Mouse (Mus musculus): ENCODE results near the gene Nexmif. TPM values are rescaled to one million over a fixed set of nuclear protein-coding genes. Genes with fewer than 3 reads are reported as not detected.
"Not testable (repeated sequence)": the region's sequence is repeated elsewhere in the genome, so short reads cannot be mapped to it uniquely, and the experiment has no call there.

Gene Nexmif
- 9.3 and 10.4 TPM in 2 replicates for polyA plus RNA-seq (2015; fragmentation: Nextera tagmentation; extraction: Ambion mirVana)

- Histone ChIP-seq H3K4me3 (peak within 1 kb of the TSS; percentile 61), H3K36me3 (no peaks in the 10 kb centered on the region), H3K9ac (peak within 1 kb of the TSS; percentile 85), H3K27me3 (peaks cover 49% of the 10 kb centered on the region), H3K4me2 (peak within 1 kb of the TSS; percentile 57), H3K9me3 (no peaks in the 10 kb centered on the region), H3K4me1 (replicated peaks) (peaks cover 5% of the 10 kb centered on the region; the same call in 1 of the 2 replicates), H3K27ac (replicated peaks) (peak within 1 kb of the TSS; percentile 96)
- 23% methylated on average over 55 of the region's 70 CpGs for WGBS
- ATAC-seq (ENCODE audit: low read depth) = peak; percentile 87
Observed at GRCm38 (mm10) chrX:104200736-104201591, at the start of gene Nexmif. Gene Nexmif, minus strand, starts transcription at chrX:104201185.

GRCm38 (mm10) chrX:104208701-104209100 is 7.7 kb upstream of the Nexmif start:
- Histone ChIP-seq H3K9me3 (no peaks in the 10 kb centered on the region), H3K27me3 (peaks cover 37% of the 10 kb centered on the region), H3K27ac (replicated peaks) (no peak overlapping the region), H3K4me1 (replicated peaks) (no peaks in the 10 kb centered on the region), H3K4me3 (no peak overlapping the region), H3K36me3 (no peaks in the 10 kb centered on the region), H3K9ac (no peak overlapping the region), H3K4me2 (no peak overlapping the region)
- no peak for ATAC-seq (ENCODE audit: low read depth)
- WGBS = 80% methylated on average over 2 of the region's 2 CpGs

GRCm38 (mm10) chrX:104201592-104202139 is 681 bp upstream of the Nexmif start:
- Histone ChIP-seq H3K4me2 (peak overlapping the region; percentile 57), H3K9me3 (no peaks in the 10 kb centered on the region), H3K4me1 (replicated peaks) (peaks cover 5% of the 10 kb centered on the region; the same call in 1 of the 2 replicates), H3K27ac (replicated peaks) (peak overlapping the region; percentile 96), H3K27me3 (peaks cover 50% of the 10 kb centered on the region), H3K9ac (peak overlapping the region; percentile 85), H3K4me3 (peak overlapping the region; percentile 61), H3K36me3 (no peaks in the 10 kb centered on the region)
- WGBS = 33% methylated on average over 21 of the region's 21 CpGs
- peak; percentile 51 for ATAC-seq (ENCODE audit: low read depth)

- H3K27me3 ChIP-seq = peaks cover 47% of the 10 kb centered on the region
Observed at GRCm38 (mm10) chrX:104200388-104200735, 623 bp downstream of the Nexmif start.

GRCm38 (mm10) chrX:104199611-104200387 is 1.2 kb downstream of the Nexmif start:
- H3K9me3 ChIP-seq = no peaks in the 10 kb centered on the region
- peak overlapping the region; percentile 61 for H3K4me3 ChIP-seq
- H3K36me3 ChIP-seq = no peaks in the 10 kb centered on the region

More at GRCm38 (mm10) chrX:104200388-104200735, 623 bp downstream of the Nexmif start:
- H3K4me2 ChIP-seq = peak overlapping the region; percentile 57
- 31% methylated on average over 33 of the region's 37 CpGs for WGBS
- H3K9me3 ChIP-seq = no peaks in the 10 kb centered on the region
- H3K4me1 ChIP-seq (replicated peaks) = peaks cover 5% of the 10 kb centered on the region; the same call in 1 of the 2 replicates
- H3K36me3 ChIP-seq = no peaks in the 10 kb centered on the region
- peak; percentile 71 for ATAC-seq (ENCODE audit: low read depth)
- peak overlapping the region; percentile 96 for H3K27ac ChIP-seq (replicated peaks)
- H3K9ac ChIP-seq = peak overlapping the region; percentile 85
- H3K4me3 ChIP-seq = peak overlapping the region; percentile 61

GRCm38 (mm10) chrX:104199070-104199469 is 1.9 kb downstream of the Nexmif start:
- peak overlapping the region; percentile 57 for H3K4me2 ChIP-seq
- ATAC-seq (ENCODE audit: low read depth) = no peak
- H3K9ac ChIP-seq = peak overlapping the region; percentile 85; the same call in 1 of the 2 replicates
- peaks cover 5% of the 10 kb centered on the region; the same call in 1 of the 2 replicates for H3K4me1 ChIP-seq (replicated peaks)
- H3K27me3 ChIP-seq = peaks cover 54% of the 10 kb centered on the region
- 46% methylated on average over 5 of the region's 5 CpGs for WGBS
- H3K27ac ChIP-seq (replicated peaks) = no peak overlapping the region
- H3K9me3 ChIP-seq = no peaks in the 10 kb centered on the region
- no peaks in the 10 kb centered on the region for H3K36me3 ChIP-seq
- peak overlapping the region; percentile 61 for H3K4me3 ChIP-seq

More at GRCm38 (mm10) chrX:104199611-104200387, 1.2 kb downstream of the Nexmif start:
- H3K9ac ChIP-seq = peak overlapping the region; percentile 85
- peaks cover 5% of the 10 kb centered on the region; the same call in 1 of the 2 replicates for H3K4me1 ChIP-seq (replicated peaks)
- H3K27ac ChIP-seq (replicated peaks) = peak overlapping the region; percentile 96
- ATAC-seq (ENCODE audit: low read depth) = peak; percentile 21; the same call in 1 of the 2 replicates
- H3K27me3 ChIP-seq = peaks cover 50% of the 10 kb centered on the region
- H3K4me2 ChIP-seq = peak overlapping the region; percentile 57
- WGBS = 31% methylated on average over 37 of the region's 100 CpGs

- no peaks in the 10 kb centered on the region for H3K9me3 ChIP-seq
Observed at GRCm38 (mm10) chrX:104196561-104196960, 4.4 kb downstream of the Nexmif start.

GRCm38 (mm10) chrX:104179257-104179656 is 21.7 kb downstream of the Nexmif start:
- no peaks in the 10 kb centered on the region for H3K36me3 ChIP-seq
- H3K27me3 ChIP-seq = peaks cover 14% of the 10 kb centered on the region; the same call in 1 of the 2 replicates
- H3K4me2 ChIP-seq = no peak overlapping the region
- H3K4me3 ChIP-seq = no peak overlapping the region
- no peak for ATAC-seq (ENCODE audit: low read depth)
- 21% methylated on average over 2 of the region's 2 CpGs for WGBS
- no peaks in the 10 kb centered on the region for H3K9me3 ChIP-seq
- no peak overlapping the region for H3K27ac ChIP-seq (replicated peaks)
- H3K4me1 ChIP-seq (replicated peaks) = no peaks in the 10 kb centered on the region
- H3K9ac ChIP-seq = no peak overlapping the region

More at GRCm38 (mm10) chrX:104196561-104196960, 4.4 kb downstream of the Nexmif start:
- Histone ChIP-seq H3K27me3 (peaks cover 35% of the 10 kb centered on the region), H3K4me1 (replicated peaks) (peaks cover 5% of the 10 kb centered on the region; the same call in 1 of the 2 replicates), H3K4me3 (no peak overlapping the region), H3K4me2 (no peak overlapping the region), H3K9ac (no peak overlapping the region), H3K27ac (replicated peaks) (no peak overlapping the region), H3K36me3 (no peaks in the 10 kb centered on the region)
- ATAC-seq (ENCODE audit: low read depth) = no peak
- 60% methylated on average over 5 of the region's 5 CpGs for WGBS

GRCm38 (mm10) chrX:104150072-104150471 is 50.9 kb downstream of the Nexmif start:
- no peaks in the 10 kb centered on the region for H3K36me3 ChIP-seq
- no peak overlapping the region for H3K4me3 ChIP-seq
- no peak overlapping the region for H3K9ac ChIP-seq
- no peaks in the 10 kb centered on the region for H3K4me1 ChIP-seq (replicated peaks)
- no peaks in the 10 kb centered on the region for H3K9me3 ChIP-seq
- ATAC-seq (ENCODE audit: low read depth) = no peak
- 42% methylated on average over 1 of the region's 1 CpGs for WGBS
- H3K27me3 ChIP-seq = peaks cover 13% of the 10 kb centered on the region
- no peak overlapping the region for H3K27ac ChIP-seq (replicated peaks)
- no peak overlapping the region for H3K4me2 ChIP-seq

- H3K27ac ChIP-seq (replicated peaks); H3K4me1 ChIP-seq (replicated peaks); H3K27me3 ChIP-seq; H3K9me3 ChIP-seq; H3K9ac ChIP-seq; H3K36me3 ChIP-seq; ATAC-seq (ENCODE audit: low read depth); H3K4me3 ChIP-seq; H3K4me2 ChIP-seq: not testable (repeated sequence)
- 51% methylated on average over 5 of the region's 5 CpGs for WGBS
Observed at GRCm38 (mm10) chrX:104115266-104115665, 85.7 kb downstream of the Nexmif start.

GRCm38 (mm10) chrX:104114596-104114995 is 86.4 kb downstream of the Nexmif start:
- no peaks in the 10 kb centered on the region for H3K4me1 ChIP-seq (replicated peaks)
- no peaks in the 10 kb centered on the region for H3K9me3 ChIP-seq
- ATAC-seq (ENCODE audit: low read depth) = no peak
- H3K4me3 ChIP-seq = no peak overlapping the region
- H3K9ac ChIP-seq = no peak overlapping the region
- 74% methylated on average over 4 of the region's 4 CpGs for WGBS
- H3K36me3 ChIP-seq = no peaks in the 10 kb centered on the region
- no peak overlapping the region for H3K4me2 ChIP-seq
- no peak overlapping the region for H3K27ac ChIP-seq (replicated peaks)
- H3K27me3 ChIP-seq = peaks cover 9% of the 10 kb centered on the region; the same call in 1 of the 2 replicates
